Mouse (Mus musculus) heart, adult 2 months (tissue): ENCODE data around the gene Olfr97. TPM values are rescaled to one million over a fixed set of nuclear protein-coding genes. Genes with fewer than 3 reads are reported as not detected.

Experiments
- DNase-seq, 2 experiments: peaks; one replicate each; pipeline ENCODE4 v3.0.0; 2021
- H3K27ac ChIP-seq: fragments of 200-600 bp; 2 replicates; pipeline ENCODE4 v1.8.1; 2022
- H3K27me3 ChIP-seq: fragments of 200-500 bp; 2 replicates; pipeline ENCODE4 v1.6.1; 2012; ENCODE audit warnings: mild to moderate bottlenecking, low read length, inconsistent platforms, mixed read lengths; ENCODE audit not compliant: control insufficient read depth, insufficient read depth
- H3K36me3 ChIP-seq: fragments of 200-500 bp; 2 replicates; pipeline ENCODE4 v1.6.1; 2012; ENCODE audit warnings: low read length, inconsistent platforms; ENCODE audit not compliant: control insufficient read depth, insufficient read depth
- H3K4me1 ChIP-seq: fragments of 200-500 bp; 2 replicates; pipeline ENCODE4 v1.6.1; 2011; ENCODE audit warnings: low read length; ENCODE audit not compliant: control insufficient read depth, insufficient read depth
- H3K4me3 ChIP-seq: fragments of 200-600 bp; 2 replicates; pipeline ENCODE4 v1.8.1; 2022
- H3K79me2 ChIP-seq: fragments of 200-500 bp; replicated peaks from 2 replicates; pipeline ENCODE4 v1.6.1; 2012; ENCODE audit warnings: mild to moderate bottlenecking, inconsistent platforms, low read length, moderate library complexity, mixed read lengths; ENCODE audit not compliant: control insufficient read depth, insufficient read depth
- H3K9ac ChIP-seq: fragments of 200-500 bp; 2 replicates; pipeline ENCODE4 v1.6.1; 2012; ENCODE audit warnings: low read depth, mild to moderate bottlenecking, control low read depth, inconsistent platforms, low read length, mixed read lengths
- CTCF ChIP-seq: fragments of 200-600 bp; IDR thresholded peaks from 2 replicates; pipeline ENCODE4 v1.8.1; 2022; ENCODE audit warnings: antibody characterized with exemption, mild to moderate bottlenecking, moderate library complexity
- EP300 ChIP-seq: fragments of 200-500 bp; IDR thresholded peaks from 2 replicates; pipeline ENCODE4 v1.6.1; 2011; ENCODE audit warnings: low read depth, low read length, control low read depth; ENCODE audit not compliant: insufficient read depth
- POLR2A ChIP-seq: fragments of 200-500 bp; IDR thresholded peaks from 2 replicates; pipeline ENCODE4 v1.6.1; 2011; ENCODE audit warnings: mild to moderate bottlenecking, low read depth, low read length, control low read depth; ENCODE audit not compliant: insufficient read depth
- WGBS: fragments of 180-500 bp; shearing (Covaris S2); methylation state at CpG from one replicate; pipeline ENCODE4 v1.1.7; 2018; 5-methylcytosine and 5-hydroxymethylcytosine counted together
- intact Hi-C: fragments of 180-260 bp; cut with DNase I; formaldehyde crosslinking; loops from one replicate; pipeline ENCODE4 v1.15.1; 2025
- polyA plus RNA-seq: library from polyadenylated mRNA; depleted of rRNA; stranded (reverse); fragments of >200 nt; gene quantifications from 2 replicates; pipeline ENCODE4 v1.2.3, GENCODE M21; 2012
- total RNA-seq, 2 experiments: library from RNA; stranded (reverse); gene quantifications; 2 replicates each; pipeline ENCODE4 v1.2.3; 2021

The Olfr97 gene
- total and polyA plus RNA-seq, 3 experiments, result not detected

GRCm38 (mm10) chr17:37221879-37222278, 15.3 kb downstream of the Olfr97 start:
- intact Hi-C loops, result no loop called here
- WGBS, result 26% methylated on average over 1 of the region's 1 CpGs

DNA sequence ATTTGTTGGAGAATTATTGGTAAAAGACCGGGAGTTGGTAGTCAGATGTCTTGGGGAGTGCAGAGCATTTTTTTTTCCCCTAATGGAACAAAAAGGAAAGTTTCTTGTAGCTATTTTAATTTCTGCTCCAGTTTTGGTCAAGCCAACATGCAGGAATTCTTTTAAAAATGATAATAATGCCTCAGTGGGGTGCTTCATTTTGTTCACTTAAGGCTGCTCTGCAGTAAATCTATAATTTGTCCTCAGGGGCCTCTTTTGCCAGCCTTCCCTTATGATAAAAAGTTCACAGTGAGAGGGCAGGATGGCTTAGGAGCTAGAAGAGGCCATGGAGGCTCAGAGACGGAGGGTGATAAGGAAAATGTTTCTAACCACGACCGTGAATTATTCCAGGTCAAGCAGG, 17.3 kb downstream of the Olfr97 start, which contains the start of gene Olfr96:
Olfr96 (plus strand) TSS at position 301 of the 400 bp plus-strand sequence.
- no peak for DNase-seq
- intact Hi-C loops, result no loop called here
- Histone ChIP-seq H3K9ac (no peak within 1 kb of the TSS), H3K79me2 (no peaks in the 10 kb centered on the region), H3K27ac (no peak within 1 kb of the TSS), H3K27me3 (no peaks in the 10 kb centered on the region), H3K36me3 (no peaks in the 10 kb centered on the region), H3K4me3 (no peak within 1 kb of the TSS), H3K4me1 (no peaks in the 10 kb centered on the region)
- 41% methylated on average over 4 of the region's 4 CpGs for WGBS
- TF ChIP-seq CTCF, result no peak
- no peak for TF ChIP-seq EP300
- TF ChIP-seq POLR2A, result no peak

More at GRCm38 (mm10) chr17:37221879-37222278, 15.3 kb downstream of the Olfr97 start:
- no peaks in the 10 kb centered on the region for H3K79me2 ChIP-seq
- H3K27me3 ChIP-seq, result no peaks in the 10 kb centered on the region
- H3K4me3 ChIP-seq, result no peak overlapping the region
- TF ChIP-seq POLR2A (no peak), EP300 (no peak), CTCF (peak; percentile 30)
- H3K27ac ChIP-seq, result no peak overlapping the region
- DNase-seq, result no peak
- H3K9ac ChIP-seq, result no peak overlapping the region
- H3K36me3 ChIP-seq, result no peaks in the 10 kb centered on the region
- no peaks in the 10 kb centered on the region for H3K4me1 ChIP-seq

DNA sequence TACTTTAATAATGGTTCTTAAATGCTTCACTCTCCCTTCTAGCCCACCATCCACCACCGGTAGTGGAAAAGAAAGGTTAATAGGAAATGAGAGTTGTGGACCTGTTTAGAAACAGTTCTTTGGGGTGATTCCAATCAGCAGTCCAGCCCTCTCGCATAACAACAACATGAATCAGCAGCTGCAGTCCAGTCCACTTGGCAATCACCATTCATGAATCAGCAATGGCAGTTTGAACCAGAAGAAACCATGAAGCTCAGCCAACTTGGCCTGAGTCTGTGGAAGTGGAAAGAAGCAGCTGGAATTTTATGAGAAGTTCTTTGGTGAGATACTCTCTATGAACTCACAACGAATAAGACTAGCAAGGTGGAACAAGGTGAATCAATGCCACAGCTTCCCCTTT, 18.6 kb downstream of the Olfr97 start:
- no peak overlapping the region for H3K27ac ChIP-seq
- intact Hi-C loops, result no loop called here
- H3K4me1 ChIP-seq, result no peaks in the 10 kb centered on the region
- no peak overlapping the region for H3K4me3 ChIP-seq
- no peaks in the 10 kb centered on the region for H3K36me3 ChIP-seq
- H3K79me2 ChIP-seq, result no peaks in the 10 kb centered on the region
- H3K27me3 ChIP-seq, result no peaks in the 10 kb centered on the region
- WGBS, result 58% methylated on average over 3 of the region's 3 CpGs
- no peak overlapping the region for H3K9ac ChIP-seq
- DNase-seq, result peak in 1 of 2 experiments; percentile 10
- TF ChIP-seq EP300 (no peak), CTCF (no peak), POLR2A (no peak)

- Histone ChIP-seq H3K9ac (no peak within 1 kb of the TSS), H3K4me1 (no peaks in the 10 kb centered on the region), H3K27me3 (peaks cover 6% of the 10 kb centered on the region), H3K36me3 (no peaks in the 10 kb centered on the region), H3K4me3 (no peak within 1 kb of the TSS), H3K27ac (no peak within 1 kb of the TSS), H3K79me2 (no peaks in the 10 kb centered on the region)
- DNase-seq, result no peak
- TF ChIP-seq POLR2A (no peak), EP300 (no peak), CTCF (no peak)
- intact Hi-C loops, result no loop called here
- 68% methylated on average over 3 of the region's 3 CpGs for WGBS
These were observed 24.1 kb downstream of the Olfr97 start, which contains the start of gene Olfr95 for GRCm38 (mm10) chr17:37213018-37213417. Olfr95 (minus strand) TSS chr17:37213118.

GRCm38 (mm10) chr17:37210884-37211768, 26.0 kb downstream of the Olfr97 start:
- no peak overlapping the region for H3K4me3 ChIP-seq
- no peaks in the 10 kb centered on the region for H3K36me3 ChIP-seq
- H3K27me3 ChIP-seq, result peaks cover 6% of the 10 kb centered on the region
- H3K79me2 ChIP-seq, result no peaks in the 10 kb centered on the region
- no peaks in the 10 kb centered on the region for H3K4me1 ChIP-seq
- intact Hi-C loops, result no loop called here
- WGBS, result 15% methylated on average over 40 of the region's 40 CpGs
- no peak overlapping the region for H3K27ac ChIP-seq
- no peak for DNase-seq
- TF ChIP-seq CTCF (no peak), EP300 (no peak), POLR2A (no peak)
- H3K9ac ChIP-seq, result no peak overlapping the region

- Histone ChIP-seq H3K79me2 (no peaks in the 10 kb centered on the region), H3K27me3 (no peaks in the 10 kb centered on the region), H3K4me3 (no peak overlapping the region), H3K4me1 (no peaks in the 10 kb centered on the region), H3K27ac (no peak overlapping the region), H3K36me3 (no peaks in the 10 kb centered on the region), H3K9ac (no peak overlapping the region)
- TF ChIP-seq POLR2A, result no peak
- TF ChIP-seq EP300, result no peak
- TF ChIP-seq CTCF, result no peak
- intact Hi-C loops, result loop anchor here (1.0 to 5.0 kb wide), 2 partner anchors 121 to 312 kb away; partner anchors contain the start of gene Trim40
- no peak for DNase-seq
- WGBS, result 22% methylated on average over 3 of the region's 3 CpGs
These were observed 33.3 kb downstream of the Olfr97 start for GRCm38 (mm10) chr17:37203917-37204236.
